Mouse (Mus musculus) adrenal gland, postnatal 4 days (tissue): ENCODE data around the gene Pde3a. TPM values are rescaled to one million over a fixed set of nuclear protein-coding genes. Genes with fewer than 3 reads are reported as not detected.

Source experiments
- DNase-seq, 2 experiments: peaks; one replicate each; pipeline ENCODE4 v3.0.0; 2021 to 2022; ENCODE audit warnings: low spot score in 2 of 2, mixed read lengths in 2 of 2
- total RNA-seq, 2 experiments: library from RNA; stranded (reverse); gene quantifications; 2 replicates each; pipeline ENCODE4 v1.2.3; 2021

Pde3a gene
- total RNA-seq, 2 experiments from 2014 or later = 23.3 to 31.2 TPM

DNA sequence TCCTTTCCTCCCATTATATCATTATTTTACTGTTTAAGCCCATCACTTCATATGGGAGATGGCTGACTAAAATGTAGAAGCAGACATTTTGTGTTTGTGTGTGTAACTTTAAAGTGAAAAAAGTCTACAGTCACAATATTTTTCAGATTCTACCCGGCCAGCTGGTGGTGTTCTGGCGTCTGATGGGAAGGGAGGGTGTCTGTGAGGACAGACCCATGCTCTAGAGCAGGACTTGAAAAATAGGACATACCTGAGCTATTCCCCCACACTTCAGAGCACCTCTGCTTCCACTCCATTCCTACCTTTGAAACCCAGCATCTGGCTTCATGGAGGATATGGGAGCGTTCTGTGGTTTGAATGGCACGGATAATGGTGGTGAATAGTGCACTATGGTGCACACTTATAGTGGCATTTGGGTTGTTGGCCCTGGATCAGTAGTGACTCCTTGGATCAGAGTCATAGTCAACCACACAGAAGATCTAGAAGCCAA, 132.9 kb downstream of the Pde3a start:
- DNase-seq = no peak

- DNase-seq = no peak
These were observed 139.0 kb downstream of the Pde3a start for GRCm38 (mm10) chr6:141388104-141388503.

- DNase-seq = no peak
These were observed 146.9 kb downstream of the Pde3a start for GRCm38 (mm10) chr6:141395926-141396325.

GRCm38 (mm10) chr6:141399411-141399810, 150.3 kb downstream of the Pde3a start:
- no peak for DNase-seq

DNA sequence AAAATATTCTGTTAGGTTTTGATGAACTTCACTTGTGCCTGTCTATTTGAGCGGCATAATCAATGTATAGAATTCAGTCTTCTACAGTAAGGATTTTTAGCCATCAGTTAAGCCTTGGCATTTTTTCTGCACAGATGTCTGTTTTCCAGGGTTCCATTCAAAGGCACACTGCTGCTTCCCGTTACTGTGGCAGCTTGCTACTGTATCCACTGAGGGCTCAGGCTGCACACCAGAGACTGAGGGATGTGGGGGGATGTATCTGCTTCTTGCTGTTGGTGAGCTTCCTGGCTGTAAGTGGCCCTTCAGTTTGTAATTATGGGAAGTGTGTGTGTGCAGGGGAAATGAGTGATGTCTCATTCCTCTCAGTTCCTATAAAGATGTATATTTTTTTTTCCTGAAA, 154.9 kb downstream of the Pde3a start:
- no peak for DNase-seq

DNA sequence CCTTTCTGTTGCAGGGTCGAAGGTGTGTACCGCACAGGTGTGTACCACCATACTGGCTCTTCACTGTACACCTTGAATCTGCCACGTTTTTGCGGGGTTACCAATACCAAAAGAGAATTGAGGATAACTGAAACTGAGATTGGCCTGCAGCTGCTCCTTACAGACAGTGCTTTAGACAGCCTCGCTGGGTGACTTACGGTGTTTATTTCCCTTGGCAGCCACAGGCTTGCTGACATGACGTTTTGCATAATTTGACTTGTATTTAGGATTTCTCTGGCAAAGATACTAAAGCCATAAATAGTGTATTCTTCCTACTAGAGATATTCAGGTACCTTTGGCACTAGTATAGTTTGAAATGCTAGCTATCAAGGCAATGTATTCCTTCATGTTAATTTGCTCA, 155.6 kb downstream of the Pde3a start:
- no peak for DNase-seq

- DNase-seq = no peak
These were observed 156.4 kb downstream of the Pde3a start for GRCm38 (mm10) chr6:141405496-141405895.

DNA sequence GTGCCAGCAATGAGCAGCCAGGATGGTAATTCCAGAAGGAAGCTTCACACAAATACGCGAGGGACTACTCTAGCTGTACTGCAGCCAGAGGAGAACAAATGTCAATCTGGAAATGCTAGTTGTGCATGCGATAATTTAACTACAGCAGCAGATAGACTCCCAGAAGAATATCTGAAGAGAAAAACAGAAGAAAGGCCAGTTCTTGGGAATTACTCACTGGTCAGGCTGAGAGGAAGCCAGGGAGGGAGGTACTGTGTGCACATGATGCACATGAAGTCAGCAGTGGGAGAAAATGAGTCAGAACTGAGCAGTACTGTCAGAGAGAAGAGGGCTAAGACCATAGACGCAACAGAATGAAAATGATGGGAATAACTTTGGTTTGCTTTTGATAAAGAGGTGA, 159.7 kb downstream of the Pde3a start:
- DNase-seq = no peak

- DNase-seq = no peak
These were observed 161.8 kb downstream of the Pde3a start for GRCm38 (mm10) chr6:141410836-141411235.

DNA sequence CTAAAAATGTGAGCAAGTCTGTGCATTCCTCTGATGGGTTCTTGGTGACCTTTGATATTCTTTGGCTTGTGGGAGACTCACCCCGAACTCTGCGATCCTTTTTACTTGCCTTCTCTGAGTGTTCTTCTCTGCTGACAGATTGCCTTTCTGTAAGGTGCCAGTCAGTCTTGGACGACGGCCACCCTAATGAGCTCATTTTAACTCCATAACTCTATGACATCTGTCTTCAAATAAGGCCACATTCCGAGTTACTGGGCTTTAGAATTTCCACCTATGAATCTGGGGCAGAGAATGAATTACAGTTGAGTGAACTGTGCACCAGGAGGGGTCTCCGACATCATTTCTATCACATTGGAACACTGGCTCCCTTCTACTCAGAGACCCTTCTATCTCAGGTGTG, 176.0 kb downstream of the Pde3a start:
- no peak for DNase-seq

DNA sequence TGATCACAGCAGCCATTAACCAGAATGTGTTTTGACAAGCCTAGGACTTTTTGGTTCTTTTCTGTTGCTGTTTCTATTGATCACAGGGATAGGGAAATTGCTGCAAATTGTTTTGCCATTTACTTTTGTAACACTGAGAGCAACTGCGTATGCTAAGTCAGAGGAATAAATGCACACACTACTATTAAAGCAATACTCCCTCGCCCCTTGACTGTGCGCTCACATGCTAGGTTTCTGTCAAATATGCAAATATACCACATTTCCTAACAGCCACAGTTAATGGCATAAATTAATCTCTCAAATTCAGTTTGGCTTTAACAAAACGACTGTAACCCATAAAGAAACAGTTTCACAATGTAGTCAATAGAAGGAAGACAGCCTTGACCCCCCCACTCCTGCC, 179.5 kb downstream of the Pde3a start:
- no peak for DNase-seq

DNA sequence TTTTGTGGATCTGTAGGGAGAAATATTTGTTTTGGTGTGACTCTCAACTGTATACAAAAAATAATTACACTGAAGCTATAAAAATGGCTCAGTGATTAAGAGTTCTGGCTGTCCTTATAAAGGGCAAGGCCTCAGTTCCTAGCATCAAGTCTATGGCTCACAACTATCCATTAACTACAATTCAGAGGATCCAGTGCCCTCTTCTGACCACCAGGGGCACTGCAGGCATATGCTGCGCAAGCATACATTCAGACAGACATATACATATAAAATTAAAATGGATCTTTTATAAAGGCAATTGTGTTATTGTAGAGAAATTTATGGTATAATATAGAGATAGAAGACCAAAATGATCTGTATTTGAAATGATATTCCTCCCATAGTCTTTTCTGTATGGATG, 181.1 kb downstream of the Pde3a start:
- no peak for DNase-seq

DNA sequence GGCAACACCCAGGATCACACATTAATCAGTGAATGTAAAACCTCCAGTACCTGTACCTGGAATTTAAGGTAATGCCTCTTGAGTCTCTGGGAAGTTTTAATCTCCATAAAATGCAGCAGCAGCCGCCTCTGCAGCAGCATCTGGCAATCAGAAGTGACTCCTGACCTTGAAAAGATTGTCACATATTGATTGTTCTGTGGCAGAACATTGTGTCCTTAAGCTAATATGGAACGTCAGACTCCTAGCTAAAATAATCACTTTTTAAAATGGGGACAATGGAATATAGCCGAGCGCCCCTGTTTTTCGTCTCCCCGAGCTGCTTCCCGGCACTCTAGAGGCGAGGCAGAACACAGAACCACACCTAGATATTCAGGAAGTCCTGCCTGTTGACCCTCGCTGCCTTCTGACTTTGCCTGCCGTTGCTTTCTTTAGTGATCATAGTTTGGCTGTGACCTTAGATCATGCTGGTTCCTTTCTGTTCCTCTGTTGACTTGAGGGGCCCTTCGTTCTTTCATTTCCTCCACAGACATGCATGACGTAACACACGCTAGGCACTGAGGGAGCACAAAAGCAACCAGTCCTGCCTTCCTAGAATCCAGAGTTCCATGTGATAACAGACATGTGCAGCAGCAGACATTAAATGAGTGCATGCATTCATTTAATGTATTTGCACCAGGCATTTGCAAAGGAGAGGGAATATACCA, 183.4 kb downstream of the Pde3a start:
- DNase-seq = no peak

- DNase-seq = no peak
These were observed 185.1 kb downstream of the Pde3a start for GRCm38 (mm10) chr6:141433917-141434756.

GRCm38 (mm10) chr6:141435160-141435559, 186.1 kb downstream of the Pde3a start:
- DNase-seq = no peak

- DNase-seq = no peak
These were observed 190.9 kb downstream of the Pde3a start for GRCm38 (mm10) chr6:141439965-141440364.

DNA sequence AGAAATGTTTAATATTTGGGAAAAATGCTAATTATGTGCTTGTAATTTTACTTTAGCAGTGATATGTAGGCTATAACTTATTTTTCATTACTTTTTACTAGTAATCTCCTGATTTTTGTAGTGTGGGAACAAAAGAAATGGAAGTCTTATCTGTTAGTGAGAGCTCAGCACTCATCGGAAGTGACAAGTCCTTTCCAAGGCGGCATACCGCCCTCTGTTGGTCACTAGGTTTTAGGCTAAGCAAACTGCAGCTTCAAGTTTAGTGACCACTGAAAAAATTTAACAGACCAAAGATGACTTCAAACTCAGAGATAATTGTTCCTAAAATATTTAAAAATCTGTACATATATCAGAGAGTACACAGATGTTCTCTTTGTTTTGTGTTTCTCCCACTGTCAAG, 198.5 kb downstream of the Pde3a start:
- DNase-seq = peak in 1 of 2 experiments; percentile 10

GRCm38 (mm10) chr6:141448886-141449285, 199.8 kb downstream of the Pde3a start:
- DNase-seq = no peak

DNA sequence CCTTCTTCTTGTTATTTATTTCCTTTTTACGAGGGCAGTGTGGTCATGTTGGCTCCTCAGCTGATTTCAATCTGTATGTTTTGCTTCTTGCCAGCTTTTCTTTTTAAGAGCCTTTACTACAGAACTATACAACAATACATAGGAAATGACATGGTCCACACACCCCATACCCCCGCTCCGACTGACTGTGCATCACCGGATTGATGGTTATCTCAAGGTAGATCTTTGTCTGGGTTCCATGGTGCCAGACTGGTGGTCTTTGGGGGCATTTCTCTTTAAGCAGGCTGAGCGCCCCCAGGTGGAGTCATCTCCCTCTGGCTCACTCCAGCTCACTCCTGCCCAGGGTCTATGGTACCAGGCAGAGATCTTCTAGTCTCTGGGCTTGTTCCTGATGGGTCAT, 206.3 kb downstream of the Pde3a start:
- no peak for DNase-seq

- DNase-seq = no peak
These were observed 207.5 kb downstream of the Pde3a start for GRCm38 (mm10) chr6:141456591-141456990.

DNA sequence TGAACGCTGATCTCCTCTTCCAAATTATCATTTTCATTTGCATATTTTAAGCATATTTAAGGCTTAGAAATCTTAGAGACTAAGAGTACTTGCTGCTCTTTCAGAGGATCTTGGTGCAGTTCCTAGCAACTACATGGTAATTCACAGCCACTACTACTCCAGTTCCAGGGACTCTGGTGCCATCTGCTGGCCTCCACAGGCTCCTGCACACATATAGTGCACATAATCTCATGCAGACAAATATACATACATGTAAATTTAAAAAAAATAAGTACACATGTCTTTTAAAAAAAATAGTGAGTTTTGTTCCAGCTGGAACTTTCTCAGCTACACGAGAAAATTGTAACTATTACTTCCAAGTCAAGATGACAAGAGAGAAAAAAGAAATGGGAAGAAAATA, 221.2 kb downstream of the Pde3a start:
- DNase-seq = no peak

- DNase-seq = no peak
These were observed 225.2 kb downstream of the Pde3a start for GRCm38 (mm10) chr6:141474223-141474622.
